Mouse (Mus musculus) E14TG2a.4 (cell line): ENCODE results near the gene Ptpn18.

Experiments
- CTCF ChIP-seq: conservative IDR thresholded peaks from 2 replicates; pipeline ENCODE4 v1.5.1; 2014; ENCODE audit warnings: low read length
- POU5F1 ChIP-seq: IDR thresholded peaks from 2 replicates; pipeline ENCODE4 v1.6.1; 2014; ENCODE audit warnings: low read length, borderline replicate concordance

- TF ChIP-seq CTCF (no peak), POU5F1 (no peak)
Observed at GRCm38 (mm10) chr1:34480801-34481200, 21.2 kb downstream of the Ptpn18 start.
